Mouse (Mus musculus) kidney, adult 11 months (tissue): ENCODE measurements around the gene Lonp1.
"Not testable (repeated sequence)": the region's sequence is repeated elsewhere in the genome, so short reads cannot be mapped to it uniquely, and the experiment has no call there.

Source experiments
- DNase-seq: peaks from one replicate; pipeline ENCODE4 v3.0.0; 2022

Gene Lonp1

DNA sequence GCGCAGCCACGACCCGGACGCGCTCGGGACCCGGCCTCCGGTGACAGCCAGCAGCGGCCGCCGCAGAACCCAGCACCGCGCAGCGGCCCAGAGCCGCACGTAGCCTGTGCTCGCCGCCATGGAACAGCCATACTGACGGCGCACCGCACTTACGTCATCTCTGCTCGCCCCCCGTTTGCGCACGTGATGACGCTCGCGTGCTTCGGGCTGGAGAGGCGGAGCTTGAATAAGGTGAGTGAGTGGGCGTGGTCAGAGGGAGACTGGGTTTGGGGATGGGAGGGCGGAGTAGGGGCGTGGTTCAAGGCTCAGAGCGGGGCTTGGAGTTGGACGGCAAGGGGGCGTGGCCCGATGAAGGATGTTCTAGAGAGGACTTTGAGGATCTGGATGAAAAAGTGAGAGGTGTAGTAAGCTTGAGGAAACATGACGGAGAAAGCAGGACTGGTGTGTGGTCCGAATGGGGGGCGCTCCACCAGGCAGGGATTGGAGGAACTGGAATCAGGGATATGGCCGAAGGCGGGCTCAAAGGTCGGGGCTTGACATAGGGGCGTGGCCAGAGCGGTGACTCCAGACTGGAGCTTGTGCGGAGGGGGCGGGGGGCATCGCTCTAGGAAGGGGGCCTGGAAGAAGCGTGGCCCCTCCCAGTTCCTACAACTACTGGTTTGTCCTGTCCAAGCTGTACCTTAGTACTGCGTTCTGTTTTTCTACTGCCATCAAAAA is at the start of gene Lonp1:
TSS of gene Lonp1 (minus strand) at position 134 of the 717 bp plus-strand sequence.
- DNase-seq = peak; percentile 97

- peak; percentile 22 for DNase-seq
Measured at GRCm38 (mm10) chr17:56673647-56674416, 47.1 kb upstream of the Lonp1 start.

DNA sequence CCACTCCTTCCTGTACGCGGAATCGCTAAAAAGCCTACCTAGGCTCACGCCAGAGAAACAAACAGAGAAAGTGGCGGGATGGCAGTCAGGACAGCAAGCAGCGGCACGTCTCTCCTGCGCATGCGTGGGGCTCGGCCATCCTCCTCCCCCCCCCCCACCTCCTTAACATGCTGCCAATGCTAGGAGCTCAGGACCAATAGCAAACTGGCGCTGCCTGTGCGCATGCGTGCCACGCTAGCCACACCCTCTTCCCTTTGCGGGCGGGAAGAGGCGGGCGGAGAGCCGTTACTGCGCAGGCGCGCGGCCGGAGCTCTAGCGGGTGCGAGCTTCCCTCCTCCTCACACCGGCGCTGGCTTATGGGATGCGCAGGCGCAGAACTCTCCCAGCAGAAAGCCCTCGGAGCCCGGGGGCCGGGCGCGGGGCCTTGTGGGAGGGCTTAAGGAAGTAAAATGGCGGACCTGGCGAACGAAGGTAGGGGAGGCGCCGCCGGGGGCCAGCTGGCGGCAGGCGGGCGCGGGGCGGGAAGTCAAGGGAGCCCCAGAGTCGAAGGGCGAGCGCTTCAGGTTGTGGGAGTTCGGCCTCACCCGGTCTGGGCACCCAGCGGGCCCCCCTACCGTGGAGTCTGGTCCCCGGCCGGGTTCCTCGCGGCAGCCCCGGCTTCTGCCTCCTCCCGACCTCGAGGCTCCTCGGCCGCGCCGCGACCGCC is 46.4 kb upstream of the Lonp1 start, which contains the start of gene Ranbp3:
TSS of gene Ranbp3 (plus strand) at position 354 of the 706 bp plus-strand sequence.
- peak; percentile 99 for DNase-seq

GRCm38 (mm10) chr17:56669766-56670165 is 43.1 kb upstream of the Lonp1 start:
- DNase-seq = no peak

- DNase-seq = peak; percentile 69
Measured at GRCm38 (mm10) chr17:56668384-56669144, 41.9 kb upstream of the Lonp1 start.

- no peak for DNase-seq
Measured at GRCm38 (mm10) chr17:56667591-56667990, 40.9 kb upstream of the Lonp1 start.

DNA sequence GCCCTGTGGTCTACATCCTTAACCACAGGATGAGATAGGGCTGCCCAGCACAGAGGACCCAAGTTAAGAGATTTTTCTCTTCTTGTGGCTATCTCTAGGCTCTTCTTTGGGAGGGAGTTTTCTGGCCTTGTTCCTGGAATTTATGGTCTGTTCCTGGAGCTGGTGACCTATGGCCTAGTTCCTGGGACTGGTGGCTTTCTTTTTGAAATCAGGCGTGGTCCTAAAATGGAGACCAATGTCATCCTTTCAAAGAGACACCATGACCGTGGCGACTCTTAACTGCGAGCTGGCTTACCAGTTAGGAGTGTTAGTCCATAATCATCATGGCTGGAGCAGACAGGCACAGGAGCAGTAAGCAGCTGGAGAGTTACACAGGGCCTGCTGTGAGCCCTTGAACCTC is 39.7 kb upstream of the Lonp1 start:
- no peak for DNase-seq

DNA sequence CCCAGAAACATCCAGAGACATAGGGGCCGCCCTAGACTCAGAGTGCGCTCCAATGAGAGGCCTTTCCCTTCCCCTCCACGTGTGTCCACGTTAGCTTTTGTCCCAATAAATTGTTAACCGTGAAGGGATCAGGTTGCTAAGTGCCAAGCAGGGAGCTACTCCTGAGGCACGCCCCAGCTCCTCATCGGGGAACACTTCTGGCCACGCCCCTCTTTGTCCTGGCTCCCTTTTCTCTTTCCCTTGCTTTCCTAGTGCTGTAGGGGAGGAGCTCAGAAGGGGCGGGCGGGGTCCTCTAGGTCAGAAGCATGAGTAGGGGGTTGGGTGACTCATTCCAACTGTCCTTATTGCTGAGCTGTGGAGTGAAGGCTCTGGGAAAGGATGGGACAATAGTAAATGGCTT is 37.6 kb upstream of the Lonp1 start:
- DNase-seq = no peak

- no peak for DNase-seq
Measured at GRCm38 (mm10) chr17:56663659-56664058, 37.0 kb upstream of the Lonp1 start.

DNA sequence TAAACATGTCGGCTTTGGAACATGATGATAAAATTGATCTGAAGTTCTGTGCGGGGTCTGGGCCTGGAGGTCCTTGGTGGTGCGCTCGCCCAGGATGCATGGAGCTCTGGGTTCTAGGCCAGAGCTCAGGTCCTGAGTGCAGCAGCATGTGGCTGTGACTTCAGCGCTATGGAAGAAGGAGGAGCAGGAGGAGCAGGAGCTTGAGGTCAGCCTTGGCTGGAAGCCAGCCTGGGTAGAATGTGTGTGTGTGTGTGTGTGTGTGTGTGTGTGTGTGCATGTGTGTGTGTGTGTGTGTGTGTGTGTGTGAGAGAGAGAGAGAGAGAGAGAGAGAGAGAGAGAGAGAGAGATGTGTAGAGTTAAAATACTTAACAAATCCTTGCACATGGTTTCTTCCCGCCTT is 29.5 kb upstream of the Lonp1 start:
- no peak for DNase-seq

GRCm38 (mm10) chr17:56655311-56655710 is 28.6 kb upstream of the Lonp1 start:
- no peak for DNase-seq

DNA sequence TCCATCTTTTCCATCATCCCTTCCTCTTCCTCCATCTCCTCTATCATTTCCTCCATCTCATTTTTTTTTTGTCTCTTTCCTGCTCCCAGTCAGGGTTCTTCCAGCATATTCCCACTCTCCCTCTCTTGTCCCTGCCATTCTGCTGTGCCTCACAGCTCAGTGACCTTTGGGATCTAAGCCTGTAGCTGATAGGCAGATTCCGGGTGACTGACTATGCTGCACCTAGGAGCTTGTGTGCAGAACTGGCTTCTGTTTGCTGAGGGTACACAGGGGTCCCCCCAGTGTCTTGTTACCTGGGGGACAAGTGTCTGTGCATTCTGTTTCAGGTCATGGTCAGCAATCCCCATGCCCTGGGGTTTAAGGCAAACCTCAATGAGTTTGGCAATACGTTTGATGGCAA is 28.1 kb upstream of the Lonp1 start:
- DNase-seq = no peak

DNA sequence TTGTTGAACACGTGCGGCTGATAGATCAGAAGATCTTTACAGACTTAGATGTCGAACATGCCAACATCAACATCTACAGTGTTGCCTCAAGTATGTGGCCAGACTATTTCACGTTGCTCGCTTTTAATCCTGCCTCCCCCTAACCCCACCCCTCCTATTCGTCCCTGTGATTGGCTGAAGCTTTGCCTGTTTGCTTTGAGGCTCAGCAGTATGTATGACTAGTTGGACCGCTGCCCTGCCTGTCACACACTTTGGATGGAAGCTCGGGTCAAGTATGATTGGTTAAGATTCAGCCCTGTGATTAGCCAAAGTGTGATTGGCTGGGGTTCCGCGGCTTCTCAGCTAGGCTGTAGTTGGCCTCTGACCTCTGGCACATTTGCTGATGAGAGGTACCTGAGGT is 25.1 kb upstream of the Lonp1 start:
- DNase-seq = peak; percentile 60

GRCm38 (mm10) chr17:56647546-56647945 is 20.9 kb upstream of the Lonp1 start:
- DNase-seq = no peak

- no peak for DNase-seq
Measured at GRCm38 (mm10) chr17:56643237-56643636, 16.6 kb upstream of the Lonp1 start.

DNA sequence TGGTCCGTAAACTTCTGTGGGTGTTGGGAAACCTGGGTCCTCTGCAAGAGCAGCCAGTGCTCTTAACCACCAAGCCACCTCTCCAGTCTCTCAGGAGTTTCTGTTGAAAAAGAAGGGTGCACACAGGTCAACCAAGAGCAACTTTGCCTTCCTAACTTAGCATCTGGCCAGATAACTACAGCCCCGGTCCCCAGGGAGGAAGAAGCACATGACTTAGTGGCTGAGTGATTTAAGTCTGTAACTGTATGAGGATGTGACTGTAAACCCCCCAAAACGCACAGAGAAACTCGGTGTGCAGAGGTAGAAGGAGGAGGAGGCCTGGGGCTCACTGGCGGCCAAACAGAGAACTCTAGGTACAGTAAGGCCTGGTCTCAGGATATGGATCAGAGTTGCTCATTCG is 7.3 kb upstream of the Lonp1 start:
- no peak for DNase-seq

DNA sequence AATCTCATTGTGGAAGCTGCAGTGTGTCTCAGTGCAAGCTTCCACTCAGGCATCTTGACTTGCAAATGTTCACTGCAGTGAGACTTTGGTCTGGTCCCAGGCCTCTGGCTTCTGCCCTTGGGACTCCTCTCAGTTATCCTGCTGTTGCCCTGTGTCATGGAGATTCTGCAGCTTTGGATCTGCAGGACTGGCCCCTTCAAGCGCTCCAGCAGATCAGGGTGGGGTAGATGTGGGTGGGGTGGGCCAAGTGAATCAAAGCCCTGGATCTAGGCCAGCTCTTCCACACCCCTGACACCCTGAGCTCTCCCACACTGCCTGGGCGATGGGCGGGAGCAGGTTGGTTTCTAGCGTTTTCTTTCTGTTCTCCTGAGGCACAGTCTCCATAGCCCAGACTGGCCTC is 5.1 kb upstream of the Lonp1 start:
- DNase-seq = no peak

DNA sequence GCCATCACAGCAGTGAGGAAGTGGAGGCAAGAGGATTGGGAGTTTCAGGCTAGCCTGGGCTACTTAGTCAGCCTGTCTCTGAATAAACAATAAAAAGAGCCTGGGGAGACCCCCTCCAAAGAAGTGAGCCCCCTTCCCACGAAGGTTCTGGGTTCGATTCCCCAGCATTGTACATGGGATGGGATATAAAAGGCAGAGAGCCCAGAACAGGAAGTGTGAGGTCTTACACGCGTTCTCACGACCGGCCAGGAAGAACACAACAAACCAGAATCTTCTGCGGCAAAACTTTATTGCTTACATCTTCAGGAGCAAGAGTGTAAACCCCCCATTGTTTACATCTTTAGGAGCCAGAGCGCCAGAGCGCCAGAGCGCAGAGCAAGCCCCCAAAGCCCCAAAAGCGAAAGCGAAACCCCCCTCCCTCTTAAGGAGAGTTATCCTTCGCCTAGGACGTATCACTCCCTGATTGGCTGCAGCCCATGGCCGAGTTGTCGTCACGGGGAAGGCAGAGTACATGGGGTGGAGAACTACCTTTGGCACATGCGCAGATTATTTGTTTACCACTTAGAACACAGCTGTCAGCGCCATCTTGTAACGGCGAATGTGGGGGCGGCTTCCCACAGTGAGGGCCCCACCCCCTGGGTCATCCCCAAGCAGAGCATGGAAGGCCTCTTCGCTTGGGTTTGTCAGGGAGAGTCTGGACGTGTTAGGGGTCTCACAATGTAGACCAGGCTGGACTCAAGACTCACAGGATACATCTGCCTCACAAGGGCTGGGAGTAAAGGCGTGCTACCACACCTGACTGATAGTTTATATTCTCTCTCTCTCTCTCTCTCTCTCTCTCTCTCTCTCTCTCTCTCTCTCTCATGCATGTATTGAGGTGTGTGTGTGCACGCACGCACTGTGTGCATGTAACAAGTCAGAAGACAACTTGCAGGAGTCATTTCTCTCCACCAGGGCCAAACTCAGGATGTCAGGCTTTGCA is 3.4 kb upstream of the Lonp1 start:
- DNase-seq = not testable (repeated sequence)

GRCm38 (mm10) chr17:56627530-56628277 is 1.0 kb upstream of the Lonp1 start, which contains the start of gene Catsperd:
Catsperd (plus strand) TSS chr17:56628143.
- DNase-seq = peak; percentile 77

DNA sequence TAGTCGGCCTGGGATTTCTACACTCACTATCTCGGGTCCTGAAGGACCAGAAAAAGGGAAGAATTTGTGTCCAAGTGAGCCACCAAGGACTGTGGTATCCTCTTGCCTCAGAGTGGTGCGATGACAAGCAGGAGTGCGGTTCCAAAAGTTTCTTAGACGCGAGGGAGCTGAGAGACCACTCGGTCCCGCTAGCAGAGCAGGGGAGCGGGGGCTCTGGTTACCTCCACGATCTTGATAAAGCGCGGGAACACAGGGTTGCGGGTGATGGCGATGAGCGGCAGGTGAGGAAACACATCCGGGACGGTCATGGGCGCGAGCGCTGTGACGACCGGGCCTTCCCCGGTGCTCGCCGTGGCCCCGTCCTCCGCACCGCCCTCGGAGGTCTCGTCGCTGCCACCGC is 427 bp downstream of the Lonp1 start:
- no peak for DNase-seq

GRCm38 (mm10) chr17:56625495-56625894 is 1.2 kb downstream of the Lonp1 start:
- no peak for DNase-seq
